Mouse (Mus musculus) neutrophil, adult 5-6 weeks (primary cell): ENCODE results near the gene Got1. TPM values are rescaled to one million over a fixed set of nuclear protein-coding genes. Genes with fewer than 3 reads are reported as not detected.
"Not testable (repeated sequence)": the region's sequence is repeated elsewhere in the genome, so short reads cannot be mapped to it uniquely, and the experiment has no call there.

Experiments used
- ATAC-seq: fragments of 151-379, 151-347 bp; 2 replicates; pipeline ENCODE4 v1.8.0; 2017; ENCODE audit warnings: mild to moderate bottlenecking, moderate TSS enrichment; ENCODE audit not compliant: insufficient number of reproducible peaks, poor library complexity, low FRiP score, severe bottlenecking; ENCODE audit errors: extremely low read depth
- total RNA-seq: library from RNA; stranded (forward); fragments of 200-1000 nt; gene quantifications from 2 replicates; pipeline ENCODE4 v1.2.3, GENCODE M21; 2017

Got1 gene
- total RNA-seq, 1 experiment from 2014 or later, result 16.6 TPM

DNA sequence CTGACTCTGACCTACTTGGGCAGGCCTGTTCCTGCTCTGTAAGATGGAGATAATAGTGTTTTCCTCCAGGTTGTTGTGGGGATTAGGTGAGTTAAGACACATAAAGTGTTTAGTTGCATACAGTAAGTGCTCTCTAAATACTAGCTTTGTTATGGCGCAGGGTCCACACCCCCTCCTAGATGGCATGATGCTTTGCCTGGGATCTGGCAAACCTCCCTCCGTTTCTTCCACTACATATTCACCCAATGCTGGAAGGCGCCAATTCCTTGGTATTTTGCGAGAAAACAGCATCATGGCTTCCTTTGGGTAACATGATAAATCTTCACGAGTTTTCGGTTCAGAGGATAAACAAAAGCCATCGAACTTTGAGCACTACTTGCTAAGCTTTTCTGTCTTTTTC lies 1.2 kb upstream of the Got1 start:
- ATAC-seq, result no peak

- no peak for ATAC-seq
Observed at GRCm38 (mm10) chr19:43525104-43525482, 688 bp upstream of the Got1 start.

DNA sequence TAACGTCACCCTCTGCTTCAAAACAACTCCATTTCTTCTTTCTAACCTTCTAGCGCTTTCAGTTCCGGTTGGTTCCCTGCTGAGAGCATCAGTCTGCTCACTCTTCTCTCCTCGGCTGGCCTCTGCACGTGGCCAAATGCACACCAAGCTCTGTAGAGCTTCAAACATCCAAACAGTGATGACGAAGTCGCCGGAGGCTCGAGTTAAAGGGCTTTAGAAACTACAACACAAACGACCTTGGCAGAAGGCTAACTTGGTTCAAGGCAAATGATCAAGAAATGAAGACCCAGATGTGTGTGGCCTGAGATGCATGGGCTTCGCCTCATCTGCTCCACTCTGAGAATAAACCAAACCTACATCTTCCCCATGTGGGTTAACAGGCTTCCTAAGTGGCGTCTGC lies 854 bp downstream of the Got1 start:
- peak; percentile 30; the same call in 1 of the 2 replicates for ATAC-seq

DNA sequence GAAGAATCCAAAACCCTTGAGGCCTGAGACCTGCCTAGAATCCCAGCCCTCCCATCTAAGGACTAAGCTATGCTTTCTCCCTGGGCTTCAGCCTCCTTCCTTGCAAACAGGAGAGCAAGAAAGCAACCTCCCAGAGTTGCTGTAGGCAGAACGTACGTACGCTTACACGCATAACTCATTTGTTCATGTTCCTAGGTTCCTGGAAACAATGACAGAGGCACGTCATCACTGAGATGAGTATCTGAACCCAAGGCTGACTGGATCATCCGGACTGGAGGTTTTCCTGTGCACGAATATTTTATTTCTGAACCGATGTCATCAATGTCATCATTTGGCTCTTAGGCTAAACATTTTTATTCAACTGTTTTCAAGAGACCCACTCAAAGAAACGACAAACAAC lies 2.4 kb downstream of the Got1 start:
- no peak for ATAC-seq

GRCm38 (mm10) chr19:43521362-43521761 lies 3.0 kb downstream of the Got1 start:
- ATAC-seq, result no peak

- ATAC-seq, result no peak
Observed at GRCm38 (mm10) chr19:43520402-43520801, 4.0 kb downstream of the Got1 start.

DNA sequence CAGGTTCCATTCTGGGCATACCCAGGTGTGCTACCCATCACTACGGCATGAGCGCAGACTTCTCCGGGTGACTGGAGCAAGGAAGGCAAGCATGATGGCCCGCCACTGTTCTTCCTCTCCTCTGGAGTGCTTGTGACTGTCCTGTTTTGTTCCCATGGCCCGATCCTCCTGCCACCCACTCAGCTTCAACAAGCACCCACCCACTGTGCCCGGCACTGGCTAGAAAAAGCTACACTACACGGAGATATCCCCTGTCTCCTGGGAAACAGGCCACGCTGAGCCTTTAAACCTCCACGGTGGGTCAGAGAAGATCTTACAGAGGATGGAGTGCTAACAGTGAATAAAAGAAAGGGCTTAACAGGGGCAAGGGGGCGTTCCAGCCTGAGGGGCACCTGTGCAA lies 5.2 kb downstream of the Got1 start:
- ATAC-seq, result no peak

DNA sequence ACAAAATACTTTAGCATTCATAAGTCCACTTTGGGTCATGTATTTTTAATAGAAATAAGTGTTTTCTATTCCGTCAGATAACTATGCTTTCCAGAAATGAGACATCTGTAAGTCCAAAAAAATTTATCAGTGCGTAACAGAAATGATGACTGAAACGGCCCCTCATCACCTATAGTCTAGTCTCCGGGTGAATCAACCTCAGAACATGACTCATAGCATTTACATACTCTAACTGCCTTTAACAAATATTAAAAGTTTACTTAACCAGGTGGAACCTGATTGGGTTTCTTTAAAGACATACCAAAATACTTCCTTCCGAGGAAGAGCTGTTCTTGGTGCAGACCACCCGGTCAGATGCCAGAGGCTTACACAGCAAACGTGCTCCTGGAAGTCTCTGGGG lies 6.1 kb downstream of the Got1 start:
- ATAC-seq, result no peak

DNA sequence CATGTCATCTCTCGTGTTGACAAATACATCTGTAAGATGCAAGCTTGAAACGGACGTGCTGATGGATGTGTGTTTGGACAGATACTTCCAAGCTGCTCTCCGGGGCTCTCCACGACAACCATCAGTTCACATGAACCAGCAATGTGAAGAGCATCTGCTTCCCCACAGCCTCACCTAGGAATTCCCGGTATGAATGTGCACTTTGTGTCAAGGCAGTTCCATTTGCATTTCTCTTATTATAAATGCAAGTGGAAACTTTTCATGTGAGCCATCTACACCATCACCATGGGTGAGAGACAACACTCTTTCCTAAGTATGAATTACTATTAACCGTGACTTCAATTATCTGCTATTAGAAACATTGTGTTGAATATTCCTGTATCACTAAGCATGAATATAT lies 6.6 kb downstream of the Got1 start:
- no peak for ATAC-seq

GRCm38 (mm10) chr19:43517320-43517719 lies 7.1 kb downstream of the Got1 start:
- no peak for ATAC-seq

DNA sequence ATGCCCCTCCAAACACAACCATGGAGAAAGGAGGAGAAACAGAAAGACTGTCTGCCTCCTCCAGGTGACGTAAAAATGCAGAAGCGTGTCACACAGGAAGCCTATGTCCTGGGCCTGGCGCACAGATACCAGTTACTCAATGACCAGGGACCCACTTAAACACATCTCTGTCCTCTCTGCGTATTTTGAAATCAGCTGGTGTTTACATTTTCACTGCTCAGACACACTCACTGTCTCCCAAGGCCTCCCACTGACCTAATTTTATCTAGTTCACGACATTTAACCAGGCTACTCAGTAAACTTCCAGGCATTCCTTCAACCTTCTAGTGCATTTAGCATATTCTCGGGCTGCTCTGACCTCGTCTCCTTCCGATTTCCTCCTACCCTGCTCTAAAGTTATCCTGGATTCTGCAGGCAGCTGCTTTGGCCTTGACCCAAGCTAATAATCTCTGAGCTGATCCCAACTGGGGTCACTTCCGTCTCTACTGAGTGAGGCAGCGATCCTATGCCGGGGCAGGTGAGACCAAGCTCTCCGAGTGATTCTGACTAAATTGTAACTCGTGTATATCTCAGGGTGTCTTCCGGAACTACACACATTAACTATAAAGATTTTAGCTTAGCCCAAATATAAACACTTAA lies 7.9 kb downstream of the Got1 start:
- peak; percentile 42 for ATAC-seq

GRCm38 (mm10) chr19:43515668-43516396 lies 8.6 kb downstream of the Got1 start:
- no peak for ATAC-seq

GRCm38 (mm10) chr19:43513874-43514273 lies 10.5 kb downstream of the Got1 start:
- no peak for ATAC-seq

DNA sequence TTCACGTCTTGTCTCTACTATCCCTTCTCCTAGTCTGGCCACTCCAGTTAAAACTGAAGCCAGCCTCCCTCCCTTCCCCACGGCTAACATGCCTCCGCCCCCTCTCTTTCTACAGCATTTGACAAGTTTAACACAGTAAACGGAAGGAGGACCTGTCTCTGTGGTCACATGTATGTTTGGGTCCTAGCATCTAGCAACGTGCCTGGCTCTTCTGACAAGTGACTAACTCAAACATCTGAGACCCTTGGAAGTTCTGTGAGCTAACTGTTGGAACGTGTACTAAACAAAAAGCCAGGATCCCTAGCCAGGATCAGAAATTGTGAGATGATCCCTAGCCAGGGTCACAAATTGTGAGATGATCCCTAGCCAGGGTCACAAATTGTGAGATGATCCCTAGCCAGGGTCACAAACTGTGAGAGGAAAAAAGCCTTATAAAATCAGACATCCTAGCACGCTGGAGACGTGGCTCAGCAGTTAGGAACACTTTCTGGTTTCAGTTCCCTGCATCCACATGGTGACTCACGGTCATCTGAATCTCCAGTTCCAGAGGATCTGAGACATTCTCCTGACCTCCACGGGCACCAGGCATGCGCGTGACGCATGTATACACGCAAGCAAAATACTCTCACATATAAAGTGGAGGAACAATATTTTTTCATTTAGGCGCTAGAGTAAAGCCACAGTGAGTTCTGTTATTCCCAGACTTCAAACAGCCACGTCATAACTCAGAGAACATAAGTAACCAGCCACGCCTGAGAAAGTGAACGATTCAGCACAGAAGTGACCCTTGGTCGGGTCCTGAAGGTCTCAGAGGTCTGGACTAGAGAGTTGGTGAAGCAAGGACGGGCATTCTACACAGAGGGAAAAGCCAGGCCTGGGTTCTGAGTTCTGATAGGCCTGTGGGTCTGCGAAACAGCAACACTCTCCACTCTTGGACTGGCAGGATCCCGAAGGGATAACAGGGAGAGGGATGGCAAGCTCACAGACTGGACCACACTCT lies 12.5 kb downstream of the Got1 start:
- ATAC-seq, result no peak

GRCm38 (mm10) chr19:43510436-43511220 lies 13.8 kb downstream of the Got1 start:
- no peak for ATAC-seq

GRCm38 (mm10) chr19:43505441-43505840 lies 19.0 kb downstream of the Got1 start:
- ATAC-seq, result no peak

DNA sequence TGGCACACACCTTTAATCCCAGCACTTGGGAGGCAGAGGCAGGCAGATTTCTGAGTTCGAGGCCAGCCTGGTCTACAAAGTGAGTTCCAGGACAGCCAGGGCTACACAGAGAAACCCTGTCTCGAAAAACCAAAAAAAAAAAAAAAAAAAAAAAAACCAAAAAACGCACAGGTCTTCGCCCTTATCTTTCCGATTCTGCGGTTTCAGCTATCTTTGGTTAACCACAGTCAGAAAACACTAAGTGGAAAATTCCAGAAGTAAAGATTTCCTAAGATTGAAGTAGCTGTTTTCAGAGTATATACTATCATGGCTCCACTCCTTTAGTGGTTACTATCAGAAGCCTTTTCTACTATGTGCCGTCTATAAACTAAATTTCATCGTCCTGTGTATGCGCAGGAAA lies 20.8 kb downstream of the Got1 start:
- not testable (repeated sequence) for ATAC-seq

DNA sequence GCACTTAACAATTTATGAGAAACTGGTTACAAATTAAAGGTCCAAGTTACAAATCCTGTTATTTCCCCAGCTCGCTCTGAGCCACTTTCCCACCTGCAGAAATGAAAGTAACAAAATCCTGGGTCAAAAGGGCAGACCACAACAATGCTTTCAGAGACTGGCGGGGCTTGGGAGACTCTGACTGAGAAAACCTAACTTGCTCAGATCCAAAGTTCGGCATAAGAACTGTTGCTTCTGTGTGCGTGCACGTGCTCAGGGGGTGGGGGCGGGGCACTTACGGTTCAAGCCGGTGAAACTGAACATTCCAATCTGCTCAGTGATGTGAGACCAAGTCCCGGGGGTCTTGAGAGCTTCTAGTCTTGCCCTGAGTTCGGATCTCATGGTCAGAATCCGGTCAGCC lies 21.8 kb downstream of the Got1 start:
- no peak for ATAC-seq

DNA sequence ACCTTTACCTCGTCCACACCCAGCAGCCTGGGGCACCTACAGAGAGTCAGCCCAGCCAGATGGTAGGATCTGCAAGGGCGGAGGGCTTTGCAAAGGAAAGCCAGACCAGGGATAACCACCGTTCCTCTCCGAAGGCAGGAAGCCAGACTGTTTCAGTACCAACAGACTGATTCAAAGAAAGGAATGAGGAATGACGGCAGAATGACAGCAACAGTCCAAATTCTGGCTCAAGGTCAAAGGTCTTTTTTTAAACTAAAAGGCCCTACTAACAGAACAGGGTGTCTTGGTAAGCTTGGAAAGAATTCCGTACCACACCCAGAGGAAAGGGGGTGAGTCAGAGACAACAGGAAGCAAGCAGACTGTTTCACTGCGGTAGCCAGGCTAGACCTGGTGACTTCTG lies 25.5 kb downstream of the Got1 start:
- no peak for ATAC-seq
